Mouse (Mus musculus): ENCODE measurements around the gene Mdn1. TPM values are rescaled to one million over a fixed set of nuclear protein-coding genes. Genes with fewer than 3 reads are reported as not detected.

Gene Mdn1
- total RNA-seq, 1 experiment, result 143 TPM

DNA sequence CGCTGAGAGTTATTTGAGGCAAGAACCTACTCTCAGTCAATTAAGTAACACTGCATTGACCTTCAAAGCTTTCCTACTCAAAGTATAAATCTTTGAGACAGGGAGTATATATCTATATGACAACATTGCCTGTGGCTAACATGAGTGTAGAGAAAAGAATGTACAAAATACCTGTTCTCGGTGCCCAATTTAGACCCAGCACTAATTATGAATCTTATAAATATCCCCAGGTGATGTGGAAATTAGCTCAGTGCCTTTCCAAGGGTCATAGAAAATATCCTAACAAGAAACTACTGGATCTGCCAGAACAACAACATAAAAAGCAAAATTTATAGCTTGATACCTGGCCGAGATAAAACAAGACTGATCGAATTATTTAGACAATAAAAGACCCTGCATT is 142.1 kb downstream of the Mdn1 start:
- H3K27ac ChIP-seq (ENCODE audit: insufficient read depth, low read depth, low read length, poor library complexity, severe bottlenecking), result no peak overlapping the region
- peak overlapping the region in 1 of 2 experiments; percentile 93; a peak in 1 of 4 replicates for H3K4me3 ChIP-seq (ENCODE audit: insufficient read depth in 1 of 2, low read depth in 1 of 2, low read length in 2 of 2, poor library complexity in 1 of 2, severe bottlenecking in 1 of 2)
- H3K4me1 ChIP-seq (ENCODE audit: control insufficient read depth in 2 of 2, insufficient read depth in 2 of 2, low read length in 2 of 2, poor library complexity in 1 of 2), result no peaks in the 10 kb centered on the region
- TF ChIP-seq CHD2 (IDR thresholded peaks at IDR 0.05; ENCODE audit: low read depth, low read length) (no peak), MAFK (IDR thresholded peaks at IDR 0.05; ENCODE audit: insufficient read depth, low read depth, low read length) (no peak)
- H3K9me3 ChIP-seq (ENCODE audit: control insufficient read depth, insufficient read depth, low read depth, low read length), result no peaks in the 10 kb centered on the region
- H3K9ac ChIP-seq (ENCODE audit: insufficient read depth, low read depth, low read length, poor library complexity, severe bottlenecking), result no peak overlapping the region
- DNase-seq (ENCODE audit: low read depth, low spot score), result no peak
- H3K36me3 ChIP-seq (ENCODE audit: control insufficient read depth, insufficient read depth, low read length, poor library complexity, severe bottlenecking), result no peaks in the 10 kb centered on the region
- in situ Hi-C loops (cut with MboI; ENCODE audit: low sequenced_read_pairs in 2 of 2, unreplicated experiment in 2 of 2), result no loop called here

DNA sequence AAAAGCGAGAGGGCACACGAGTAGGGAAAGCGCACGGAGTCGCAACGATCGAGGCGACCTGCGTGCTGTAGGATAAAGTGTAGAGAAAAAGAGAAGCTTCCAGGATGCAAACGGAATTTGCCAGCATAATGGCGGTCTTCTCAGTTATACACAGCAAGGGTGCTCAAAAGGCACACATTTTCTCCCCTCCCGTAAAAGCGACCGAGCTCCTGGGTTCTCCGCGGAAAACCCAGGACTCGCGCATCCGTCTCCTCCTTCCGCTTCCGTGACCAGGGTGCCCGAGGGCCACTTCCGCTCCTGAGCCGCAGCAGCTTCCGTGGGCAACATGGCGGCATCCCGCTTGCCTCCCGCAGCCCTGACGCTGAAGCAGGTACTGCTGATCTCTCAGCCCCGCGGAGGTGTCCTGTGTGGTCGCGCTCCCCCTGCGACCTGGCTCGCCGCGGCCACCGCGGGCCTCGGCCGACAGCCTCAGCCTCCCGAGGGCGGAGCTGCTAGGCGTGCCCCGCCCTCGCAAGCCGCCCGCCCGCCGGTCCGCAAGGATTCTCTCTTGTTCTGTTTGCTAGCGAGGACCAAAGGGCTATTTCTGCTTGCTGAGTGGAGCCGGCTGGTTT is 143.2 kb downstream of the Mdn1 start, which contains the start of gene Lyrm2:
TSS of gene Lyrm2 (plus strand) at position 288 of the 611 bp plus-strand sequence.
- Histone ChIP-seq H3K9ac (ENCODE audit: insufficient read depth, low read depth, low read length, poor library complexity, severe bottlenecking) (peak within 1 kb of the TSS; percentile 73), H3K36me3 (ENCODE audit: control insufficient read depth, insufficient read depth, low read length, poor library complexity, severe bottlenecking) (no peaks in the 10 kb centered on the region), H3K4me1 (ENCODE audit: control insufficient read depth in 2 of 2, insufficient read depth in 2 of 2, low read length in 2 of 2, poor library complexity in 1 of 2) (no peaks in the 10 kb centered on the region), H3K9me3 (ENCODE audit: control insufficient read depth, insufficient read depth, low read depth, low read length) (no peaks in the 10 kb centered on the region), H3K4me3 (ENCODE audit: insufficient read depth in 1 of 2, low read depth in 1 of 2, low read length in 2 of 2, poor library complexity in 1 of 2, severe bottlenecking in 1 of 2) (peak within 1 kb of the TSS; percentile 73 to 93), H3K27ac (ENCODE audit: insufficient read depth, low read depth, low read length, poor library complexity, severe bottlenecking) (peak within 1 kb of the TSS; percentile 74)
- in situ Hi-C loops (cut with MboI; ENCODE audit: low sequenced_read_pairs in 2 of 2, unreplicated experiment in 2 of 2), result loop anchor here in 1 of 2 experiments (25.0 kb wide), 1 partner anchor 112 kb away; no protein-coding TSS in a partner anchor
- peak; percentile 63 for DNase-seq (ENCODE audit: low read depth, low spot score)
- TF ChIP-seq ZC3H11A (IDR thresholded peaks at IDR 0.05; ENCODE audit: borderline replicate concordance, low read depth, low read length), result no peak
- peak; percentile 74; the same call in 1 of the 2 replicates for TF ChIP-seq HCFC1 (IDR thresholded peaks at IDR 0.05; ENCODE audit: borderline replicate concordance, insufficient read depth, low read length)
- no peak for TF ChIP-seq MAFK (IDR thresholded peaks at IDR 0.05; ENCODE audit: insufficient read depth, low read depth, low read length)
- TF ChIP-seq CHD2 (IDR thresholded peaks at IDR 0.05; ENCODE audit: low read depth, low read length), result 0 out of 2 replicates have a peak, but pooled peaks have one; percentile 40

DNA sequence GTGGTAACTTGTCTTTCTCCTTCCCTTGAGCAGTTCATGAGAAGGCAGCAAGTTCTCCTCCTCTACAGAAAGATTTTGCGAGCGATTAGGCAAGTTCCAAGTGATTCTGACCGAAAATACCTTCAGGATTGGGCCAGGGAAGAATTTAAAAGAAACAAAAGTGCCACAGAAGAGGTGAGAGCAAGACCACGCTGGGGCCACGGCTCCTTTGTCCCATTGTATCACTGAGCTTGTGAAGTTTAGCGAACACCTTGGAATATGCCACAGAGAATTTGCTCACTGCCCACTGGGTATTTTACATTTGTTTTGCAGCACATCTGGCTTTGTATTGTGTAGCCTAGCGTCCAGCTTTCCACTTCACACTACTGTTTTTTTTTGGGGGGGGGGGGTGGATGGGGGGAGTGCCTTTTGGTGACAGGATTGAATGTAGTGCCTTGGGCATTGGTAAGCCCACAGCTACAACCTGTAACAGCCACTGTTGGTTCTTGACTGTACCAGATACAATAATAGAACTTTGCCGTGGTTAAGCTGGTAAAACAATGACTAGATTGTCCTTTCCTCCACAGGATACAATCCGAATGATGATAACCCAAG is 143.8 kb downstream of the Mdn1 start:
- in situ Hi-C loops (cut with MboI; ENCODE audit: low sequenced_read_pairs in 2 of 2, unreplicated experiment in 2 of 2), result loop anchor here in 1 of 2 experiments (25.0 kb wide), 1 partner anchor 112 kb away; no protein-coding TSS in a partner anchor
- DNase-seq (ENCODE audit: low read depth, low spot score), result peak; percentile 25

DNA sequence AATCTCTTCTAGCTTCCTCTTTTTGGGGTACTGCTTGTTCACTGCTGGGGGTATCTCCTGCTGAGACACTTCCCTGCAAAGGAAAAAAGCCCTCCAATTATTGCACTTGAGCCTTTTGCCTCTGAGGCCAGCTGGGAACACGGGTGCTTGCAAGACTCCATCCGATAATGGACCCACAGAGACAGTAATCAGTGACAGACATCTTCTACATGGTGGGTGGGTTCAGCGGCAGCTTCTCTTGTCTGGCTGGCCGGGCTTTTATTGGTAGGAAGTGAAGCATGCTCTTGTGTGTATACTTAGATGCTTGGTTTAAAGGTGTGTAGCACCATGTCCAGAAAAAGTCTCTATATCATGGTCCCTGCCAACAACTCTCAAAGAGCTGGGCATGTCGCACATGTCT is 160.6 kb downstream of the Mdn1 start:
- in situ Hi-C loops (cut with MboI; ENCODE audit: low sequenced_read_pairs in 2 of 2, unreplicated experiment in 2 of 2), result loop anchor here in 1 of 2 experiments (25.0 kb wide), 1 partner anchor 95 kb away; no protein-coding TSS in a partner anchor
- Histone ChIP-seq H3K36me3 (ENCODE audit: control insufficient read depth, insufficient read depth, low read length, poor library complexity, severe bottlenecking) (peaks cover 3% of the 10 kb centered on the region), H3K4me1 (ENCODE audit: control insufficient read depth in 2 of 2, insufficient read depth in 2 of 2, low read length in 2 of 2, poor library complexity in 1 of 2) (peaks cover 0 to 3% of the 10 kb centered on the region in 2 experiments; a peak in 1 of 4 replicates), H3K9ac (ENCODE audit: insufficient read depth, low read depth, low read length, poor library complexity, severe bottlenecking) (no peak overlapping the region), H3K4me3 (ENCODE audit: insufficient read depth in 1 of 2, low read depth in 1 of 2, low read length in 2 of 2, poor library complexity in 1 of 2, severe bottlenecking in 1 of 2) (no peak overlapping the region), H3K27ac (ENCODE audit: insufficient read depth, low read depth, low read length, poor library complexity, severe bottlenecking) (no peak overlapping the region), H3K9me3 (ENCODE audit: control insufficient read depth, insufficient read depth, low read depth, low read length) (no peaks in the 10 kb centered on the region)
- no peak for DNase-seq (ENCODE audit: low read depth, low spot score)
- TF ChIP-seq ZC3H11A (IDR thresholded peaks at IDR 0.05; ENCODE audit: borderline replicate concordance, low read depth, low read length) (no peak), HCFC1 (IDR thresholded peaks at IDR 0.05; ENCODE audit: borderline replicate concordance, insufficient read depth, low read length) (no peak), ZNF384 (IDR thresholded peaks at IDR 0.05; ENCODE audit: low read depth, low read length) (no peak), MAFK (IDR thresholded peaks at IDR 0.05; ENCODE audit: insufficient read depth, low read depth, low read length) (no peak), CHD2 (IDR thresholded peaks at IDR 0.05; ENCODE audit: low read depth, low read length) (no peak)

More for the DNA sequence above, 143.8 kb downstream of the Mdn1 start:
- H3K27ac ChIP-seq (ENCODE audit: insufficient read depth, low read depth, low read length, poor library complexity, severe bottlenecking), result peak overlapping the region; percentile 74; the same call in 1 of the 2 replicates
- peak overlapping the region; percentile 73 for H3K9ac ChIP-seq (ENCODE audit: insufficient read depth, low read depth, low read length, poor library complexity, severe bottlenecking)
- TF ChIP-seq ZNF384 (IDR thresholded peaks at IDR 0.05; ENCODE audit: low read depth, low read length) (no peak), ZC3H11A (IDR thresholded peaks at IDR 0.05; ENCODE audit: borderline replicate concordance, low read depth, low read length) (no peak), HCFC1 (IDR thresholded peaks at IDR 0.05; ENCODE audit: borderline replicate concordance, insufficient read depth, low read length) (no peak), MAFK (IDR thresholded peaks at IDR 0.05; ENCODE audit: insufficient read depth, low read depth, low read length) (no peak), CHD2 (IDR thresholded peaks at IDR 0.05; ENCODE audit: low read depth, low read length) (no peak)
- no peaks in the 10 kb centered on the region for H3K9me3 ChIP-seq (ENCODE audit: control insufficient read depth, insufficient read depth, low read depth, low read length)
- no peaks in the 10 kb centered on the region for H3K4me1 ChIP-seq (ENCODE audit: control insufficient read depth in 2 of 2, insufficient read depth in 2 of 2, low read length in 2 of 2, poor library complexity in 1 of 2)
- H3K4me3 ChIP-seq (ENCODE audit: insufficient read depth in 1 of 2, low read depth in 1 of 2, low read length in 2 of 2, poor library complexity in 1 of 2, severe bottlenecking in 1 of 2), result peak overlapping the region; percentile 73 to 93
- H3K36me3 ChIP-seq (ENCODE audit: control insufficient read depth, insufficient read depth, low read length, poor library complexity, severe bottlenecking), result peaks cover under 1% of the 10 kb centered on the region; the same call in 1 of the 2 replicates
